Mouse (Mus musculus): ENCODE measurements at regions not wholly inside any gene's neighbourhood (a gene's known extent, or its start where the extent isn't known, plus 50 kb on each side); places are given as distances from the start of the nearest gene placed in this dataset.

GRCm38 (mm10) chr4:87718166-87718805, 314.9 kb downstream of the Mllt3 start:
- no peak for DNase-seq

- no peak for DNase-seq
Measured at GRCm38 (mm10) chr4:87715212-87715933, 317.8 kb downstream of the Mllt3 start.

- peak; percentile 57 for DNase-seq
Measured at GRCm38 (mm10) chr4:87712691-87713090, 320.5 kb downstream of the Mllt3 start.

GRCm38 (mm10) chr4:87712286-87712685, 320.9 kb downstream of the Mllt3 start:
- no peak for DNase-seq

GRCm38 (mm10) chr4:87711185-87711827, 321.9 kb downstream of the Mllt3 start:
- no peak for DNase-seq

GRCm38 (mm10) chr4:87708981-87709645, 324.1 kb downstream of the Mllt3 start:
- DNase-seq, result no peak

GRCm38 (mm10) chr4:87707386-87707785, 325.8 kb downstream of the Mllt3 start:
- DNase-seq, result no peak

GRCm38 (mm10) chr4:87702834-87703233, 330.3 kb downstream of the Mllt3 start:
- no peak for DNase-seq

- DNase-seq, result no peak
Measured at GRCm38 (mm10) chr4:87702290-87702689, 330.9 kb downstream of the Mllt3 start.

GRCm38 (mm10) chr4:87701024-87701423, 332.1 kb downstream of the Mllt3 start:
- DNase-seq, result no peak

- DNase-seq, result no peak
Measured at GRCm38 (mm10) chr4:87700508-87700907, 332.7 kb downstream of the Mllt3 start.

- no peak for DNase-seq
Measured at GRCm38 (mm10) chr4:87699586-87699985, 333.6 kb downstream of the Mllt3 start.

- no peak for DNase-seq
Measured at GRCm38 (mm10) chr4:87698750-87699149, 334.4 kb downstream of the Mllt3 start.

- no peak for DNase-seq
Measured at GRCm38 (mm10) chr4:87696921-87697320, 336.2 kb downstream of the Mllt3 start.

- DNase-seq, result no peak
Measured at GRCm38 (mm10) chr4:87695811-87696210, 337.4 kb downstream of the Mllt3 start.

GRCm38 (mm10) chr4:87692741-87693140, 340.4 kb downstream of the Mllt3 start:
- DNase-seq, result no peak

- DNase-seq, result no peak
Measured at GRCm38 (mm10) chr4:87684952-87685351, 348.2 kb downstream of the Mllt3 start.

GRCm38 (mm10) chr4:87682783-87683182, 350.4 kb downstream of the Mllt3 start:
- no peak for DNase-seq

- peak; percentile 29 for DNase-seq
Measured at GRCm38 (mm10) chr4:87671101-87671500, 362.1 kb downstream of the Mllt3 start.

- DNase-seq, result no peak
Measured at GRCm38 (mm10) chr4:87670167-87670566, 363.0 kb downstream of the Mllt3 start.

- no peak for DNase-seq
Measured at GRCm38 (mm10) chr4:87669480-87669879, 363.7 kb downstream of the Mllt3 start.

- DNase-seq, result no peak
Measured at GRCm38 (mm10) chr4:87668314-87668713, 364.9 kb downstream of the Mllt3 start.

GRCm38 (mm10) chr4:87667556-87668154, 365.5 kb downstream of the Mllt3 start:
- DNase-seq, result peak; percentile 55
